Mouse (Mus musculus) spleen, adult 2 months (tissue): ENCODE data around the gene Rapgef3.
A peak's percentile ranks its signal among the peaks of the same experiment; 100 is the strongest.

Source experiments
- CTCF ChIP-seq: fragments of 200-500 bp; IDR thresholded peaks from 2 replicates; pipeline ENCODE4 v1.5.1; 2011; ENCODE audit warnings: mild to moderate bottlenecking, inconsistent platforms; ENCODE audit not compliant: insufficient read depth, insufficient read length, insufficient replicate concordance; ENCODE audit errors: extremely low read depth
- POLR2A ChIP-seq: fragments of 200-500 bp; IDR thresholded peaks from 2 replicates; pipeline ENCODE4 v1.6.1; 2011; ENCODE audit warnings: low read depth, low read length, inconsistent platforms

DNA sequence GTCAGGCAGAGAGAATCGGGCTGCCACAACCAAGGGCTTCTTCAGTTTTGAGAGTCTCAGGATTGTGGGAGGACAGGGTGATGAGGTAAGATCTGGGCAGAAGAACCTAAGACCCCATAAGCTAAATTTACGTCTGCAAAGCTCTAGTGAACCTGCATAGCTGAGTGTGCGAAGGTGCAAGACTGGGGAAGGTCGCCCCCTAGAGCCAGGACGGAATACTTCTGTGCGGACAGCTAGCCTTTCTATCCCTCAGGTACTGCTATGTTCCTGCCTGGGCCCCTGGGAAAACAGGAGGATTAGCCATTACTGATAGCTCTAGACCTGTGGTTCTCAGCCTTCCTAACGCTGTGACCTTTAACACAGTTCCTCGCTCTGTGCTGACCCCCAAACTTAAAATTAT, 8.7 kb upstream of the Rapgef3 start:
- TF ChIP-seq POLR2A: no peak
- peak; percentile 80; the same call in 1 of the 2 replicates for TF ChIP-seq CTCF
